Mouse (Mus musculus) cerebellum, adult 8-10 months (tissue): ENCODE measurements around the gene Eif4ebp2.
A peak's percentile ranks its signal among the peaks of the same experiment; 100 is the strongest.
"Not testable (repeated sequence)": the region's sequence is repeated elsewhere in the genome, so short reads cannot be mapped to it uniquely, and the experiment has no call there.

ENCODE experiments used
- DNase-seq: peaks from one replicate; pipeline ENCODE4 v3.0.0; 2022

Eif4ebp2 gene

DNA sequence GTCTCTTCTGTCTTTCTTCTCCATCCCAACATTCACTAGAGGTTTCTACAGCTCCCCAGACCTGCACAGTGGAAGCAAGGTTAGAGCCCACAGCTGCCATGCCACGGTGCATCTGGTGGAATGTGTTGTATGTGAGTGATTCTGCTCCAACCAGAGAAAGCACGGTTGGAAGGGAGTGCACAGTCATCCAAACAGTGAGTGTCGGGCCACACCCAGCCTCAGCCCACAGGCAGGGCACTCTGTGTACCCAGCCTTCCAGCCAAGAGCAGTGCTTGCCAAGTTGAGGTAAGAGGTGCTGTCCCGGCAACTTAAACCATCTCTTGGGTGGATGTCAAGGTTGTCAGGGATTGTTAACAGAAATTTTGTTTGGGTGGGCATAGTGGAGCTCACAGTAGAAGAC, 12.5 kb upstream of the Eif4ebp2 start:
- no peak for DNase-seq

DNA sequence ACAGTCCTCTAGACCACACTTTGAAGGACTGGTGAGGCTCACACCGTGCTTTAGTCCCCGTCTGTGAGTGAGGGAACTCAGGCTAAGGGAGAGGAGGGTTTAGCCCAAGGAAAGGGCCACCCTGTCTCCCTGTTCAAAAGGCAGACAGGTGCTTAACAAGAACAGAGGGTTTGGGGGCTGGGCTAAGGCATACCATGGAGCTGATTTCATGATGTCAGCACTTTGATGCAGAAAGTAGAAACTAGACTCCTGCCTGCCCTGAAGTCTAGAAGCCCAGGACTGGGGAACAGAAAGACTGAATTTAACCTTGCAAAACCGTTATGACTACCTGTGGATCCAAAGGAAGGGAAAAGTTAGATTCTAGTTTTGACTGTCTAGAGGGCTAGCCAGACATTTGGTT, 4.7 kb upstream of the Eif4ebp2 start:
- no peak for DNase-seq

DNA sequence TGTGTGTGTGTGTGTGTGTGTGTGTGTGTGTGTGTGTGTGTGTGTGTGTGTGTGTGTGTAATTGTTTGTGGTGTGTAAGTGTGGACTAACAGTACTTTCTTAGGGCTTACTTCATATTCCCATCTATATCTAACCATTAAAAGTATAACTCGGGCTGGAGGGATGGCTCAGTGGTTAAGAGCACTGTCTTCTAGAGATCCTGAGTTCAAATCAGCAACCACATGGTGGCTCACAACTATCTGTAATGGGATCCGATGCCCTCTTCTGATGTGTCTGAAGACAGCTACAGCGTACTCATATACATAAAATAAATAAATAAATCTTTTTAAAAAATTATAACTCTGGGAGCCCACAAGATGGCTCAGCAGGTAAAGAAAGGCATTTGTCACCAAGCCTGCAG, 710 bp upstream of the Eif4ebp2 start:
- not testable (repeated sequence) for DNase-seq

DNA sequence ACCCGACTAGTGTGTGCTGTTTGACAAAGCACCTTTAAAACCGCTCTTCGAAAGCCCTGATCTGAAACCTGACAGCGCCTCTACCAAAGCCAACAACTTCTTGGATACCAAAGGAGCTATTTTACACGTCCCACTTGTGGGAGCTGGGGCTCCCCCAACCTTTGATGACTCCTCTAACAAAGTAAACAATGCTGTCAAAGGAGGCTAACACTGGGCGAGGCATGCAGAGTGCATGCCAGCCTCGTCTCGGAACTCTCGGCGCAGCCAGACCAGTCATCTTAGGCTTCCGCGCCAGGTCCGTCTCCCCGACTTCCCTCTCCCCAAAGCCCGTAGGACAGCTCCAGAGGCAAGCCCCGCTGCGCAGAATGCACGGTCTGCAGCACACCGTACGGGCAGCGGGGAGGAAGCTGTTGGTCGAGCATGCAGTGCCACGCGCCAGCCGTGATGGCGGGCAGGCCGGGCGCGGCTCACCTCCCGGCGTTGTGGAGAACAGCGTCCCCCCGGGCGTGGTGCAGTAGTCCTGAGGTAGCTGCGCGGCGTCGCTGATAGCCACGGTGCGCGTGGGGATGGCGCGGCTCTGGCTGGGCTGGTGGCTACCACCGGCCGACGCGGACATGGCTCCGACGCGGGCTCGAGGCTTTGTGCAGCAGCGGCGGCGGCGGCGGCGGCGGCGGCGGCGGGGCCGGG, 387 bp downstream of the Eif4ebp2 start:
- DNase-seq: peak; percentile 53

DNA sequence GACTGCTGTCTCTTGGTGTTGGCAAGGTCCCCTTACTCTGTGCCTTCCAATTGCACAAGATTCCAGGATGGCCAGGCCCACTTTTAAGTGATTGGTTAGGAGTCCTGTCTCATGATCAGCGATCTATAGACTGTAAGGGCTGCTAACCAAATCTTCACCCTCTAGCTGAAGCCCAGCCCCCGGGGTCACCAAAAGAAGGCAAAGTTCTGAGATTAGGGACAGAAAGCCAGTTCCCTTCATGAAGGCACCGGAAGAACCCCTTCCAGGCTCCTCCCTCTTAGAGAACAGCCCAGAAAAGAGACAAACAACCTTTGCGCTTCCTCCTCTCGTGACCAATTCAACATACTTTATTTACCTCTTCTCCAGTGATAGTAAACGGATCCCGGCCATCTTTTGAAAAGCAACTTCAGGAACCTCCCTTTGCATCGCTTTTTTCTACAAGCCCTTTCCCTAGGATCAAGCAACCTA, 964 bp downstream of the Eif4ebp2 start:
- no peak for DNase-seq

DNA sequence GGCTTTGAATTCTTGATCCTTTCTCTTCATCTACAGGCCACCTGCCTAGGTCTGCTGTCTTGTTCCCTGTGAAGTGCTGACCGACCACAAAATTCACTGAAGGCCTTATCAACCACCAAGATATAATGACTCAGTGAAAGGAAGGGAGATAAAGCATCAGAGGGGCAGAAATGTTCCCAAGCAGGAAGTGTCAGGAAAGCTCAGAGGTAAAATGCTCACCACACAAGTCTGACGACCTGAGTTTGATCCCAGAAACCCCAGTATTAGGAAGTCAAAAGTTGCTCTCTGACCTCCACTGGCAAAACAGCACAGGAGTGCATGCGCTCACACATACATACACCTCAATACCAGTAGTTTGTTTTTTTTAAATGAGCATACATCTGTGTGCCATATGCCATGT, 3.6 kb downstream of the Eif4ebp2 start:
- DNase-seq: no peak

DNA sequence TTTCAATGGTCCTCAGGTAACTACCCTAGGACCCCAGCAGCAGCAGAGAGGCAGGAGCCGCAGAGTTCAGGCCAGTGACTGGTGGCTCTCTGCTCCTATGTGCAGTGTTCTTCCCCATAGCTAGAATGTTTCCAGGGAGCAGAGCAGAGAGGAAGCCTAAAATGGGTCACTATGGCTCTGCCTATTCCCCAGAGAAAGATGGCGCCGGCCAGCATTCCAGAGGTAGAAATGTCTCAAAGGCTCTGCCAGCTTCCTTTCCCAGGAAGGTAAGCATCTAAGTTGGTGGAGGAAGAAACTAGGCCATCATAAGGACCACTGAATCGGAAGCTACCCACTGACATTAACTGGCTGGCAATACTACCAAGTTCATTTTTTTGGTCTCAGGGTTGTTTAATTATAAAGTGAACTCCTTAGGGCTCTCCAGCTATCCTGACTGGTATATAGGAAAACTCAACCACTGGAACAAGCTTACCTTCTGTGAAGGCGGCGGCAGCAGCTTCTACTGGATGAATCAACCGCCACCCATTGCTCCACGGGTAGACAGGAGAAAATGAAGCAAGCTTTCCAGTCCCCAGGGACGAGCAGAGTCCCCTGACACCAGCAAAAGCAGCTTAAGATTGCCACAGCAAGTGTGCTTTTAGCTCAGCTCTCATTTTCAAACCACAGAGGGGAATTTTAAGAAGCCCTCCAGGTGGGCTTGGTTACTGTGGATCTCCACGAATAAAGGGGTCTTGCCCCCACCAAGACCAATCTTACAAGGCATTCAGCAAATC, 4.7 kb downstream of the Eif4ebp2 start:
- no peak for DNase-seq

DNA sequence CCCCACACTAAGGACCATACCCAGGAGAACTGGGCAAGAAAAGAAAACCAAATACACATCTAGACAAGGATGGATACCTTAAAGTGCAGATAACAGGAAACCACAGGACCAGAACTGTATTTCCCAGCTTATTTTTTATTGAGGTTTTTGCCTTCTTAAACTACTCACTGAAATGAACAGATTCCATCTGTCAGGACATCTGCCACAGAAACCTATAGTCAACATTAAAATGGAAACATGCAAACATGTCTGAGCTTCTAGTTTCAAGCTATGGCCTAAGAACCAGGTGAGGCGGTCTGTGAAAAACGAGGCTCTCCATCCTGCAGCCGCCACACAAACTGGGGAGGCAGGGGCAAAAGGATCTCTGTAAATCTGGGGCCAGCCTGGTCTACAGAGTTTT, 7.4 kb downstream of the Eif4ebp2 start:
- no peak for DNase-seq

DNA sequence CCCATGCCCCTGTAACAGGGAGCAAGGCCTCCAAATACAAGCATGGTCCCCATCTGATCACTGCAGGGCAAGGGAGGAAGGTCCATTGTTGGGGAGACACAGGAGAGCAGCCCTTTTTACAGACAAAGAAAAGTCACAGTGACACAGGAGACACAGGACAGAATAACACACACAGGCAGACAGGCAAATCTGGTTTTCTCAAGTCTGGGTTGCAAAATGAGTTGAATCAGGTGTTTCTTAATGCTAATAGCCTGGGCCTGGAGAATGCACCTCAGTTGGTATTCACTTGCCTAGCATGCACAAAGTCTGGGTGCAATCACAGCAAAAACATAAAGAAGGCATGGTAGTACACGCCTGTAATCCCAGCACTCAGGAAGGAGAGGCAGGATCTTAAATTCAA, 8.6 kb downstream of the Eif4ebp2 start:
- no peak for DNase-seq

DNA sequence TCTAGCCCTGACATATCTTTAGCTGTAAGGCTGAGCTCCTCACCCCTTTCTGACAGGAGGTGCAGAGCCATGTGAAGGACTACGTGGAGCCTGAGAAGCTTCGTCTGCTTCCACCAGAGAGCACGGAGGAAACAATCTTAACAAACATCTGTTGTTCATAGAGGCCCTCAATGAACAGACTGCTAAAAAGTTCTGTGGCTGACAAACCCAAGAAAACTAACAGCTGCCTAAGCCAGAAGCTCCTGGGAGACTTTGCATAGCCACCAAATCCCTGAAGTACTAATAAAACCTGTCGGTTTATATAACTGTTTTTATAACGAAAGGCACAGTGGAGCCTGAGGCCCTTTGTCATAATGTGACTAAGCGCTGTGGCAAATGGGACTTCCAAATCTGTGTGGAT, 9.0 kb downstream of the Eif4ebp2 start:
- DNase-seq: no peak

DNA sequence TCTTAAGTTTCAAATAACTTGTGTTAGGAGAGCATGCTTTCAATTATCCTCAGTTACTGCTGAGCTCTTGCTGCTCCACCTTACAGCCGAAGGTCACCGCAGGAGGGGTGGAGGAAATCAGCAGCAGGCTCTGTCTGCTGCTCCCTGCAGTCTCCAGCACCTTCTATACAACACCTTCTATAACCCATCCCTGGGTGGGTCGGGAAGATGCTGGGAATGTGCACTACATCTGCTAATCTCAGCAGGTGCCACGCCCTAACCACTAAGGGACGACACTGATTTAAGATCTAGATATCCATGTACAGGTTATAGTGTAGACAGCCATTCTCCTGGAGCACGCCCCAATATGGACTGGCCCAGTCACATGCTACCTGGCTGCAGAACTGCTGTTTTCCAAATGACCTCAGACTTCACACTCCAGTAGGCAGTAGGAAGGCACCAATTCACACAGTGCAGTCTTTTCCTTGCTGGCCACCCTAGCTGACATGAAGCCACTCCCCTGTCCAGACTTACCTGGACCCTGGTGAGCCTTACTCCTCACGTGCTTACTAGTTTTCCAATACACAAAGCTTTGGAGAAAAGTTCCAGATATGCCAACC, 12.2 kb downstream of the Eif4ebp2 start:
- no peak for DNase-seq

DNA sequence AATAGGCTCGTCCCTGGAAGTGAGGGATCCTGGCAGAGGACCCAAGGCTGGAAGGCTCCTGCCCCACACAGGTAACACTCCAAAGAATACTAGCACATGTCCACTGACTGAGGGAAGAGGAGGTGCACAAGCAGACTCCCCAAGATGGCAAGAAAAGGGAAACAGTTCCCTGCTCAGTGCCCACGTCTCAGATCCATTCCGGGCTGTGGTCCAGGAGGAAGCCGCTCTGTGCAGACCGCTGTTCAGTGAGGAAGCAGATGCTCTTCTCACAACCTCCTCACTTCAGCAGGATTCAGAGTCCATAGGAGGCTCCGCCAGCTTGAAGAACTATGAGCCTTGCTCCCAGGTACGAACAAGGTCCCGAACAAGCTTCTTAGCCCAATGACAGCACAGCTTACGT, 21.1 kb downstream of the Eif4ebp2 start:
- DNase-seq: no peak

DNA sequence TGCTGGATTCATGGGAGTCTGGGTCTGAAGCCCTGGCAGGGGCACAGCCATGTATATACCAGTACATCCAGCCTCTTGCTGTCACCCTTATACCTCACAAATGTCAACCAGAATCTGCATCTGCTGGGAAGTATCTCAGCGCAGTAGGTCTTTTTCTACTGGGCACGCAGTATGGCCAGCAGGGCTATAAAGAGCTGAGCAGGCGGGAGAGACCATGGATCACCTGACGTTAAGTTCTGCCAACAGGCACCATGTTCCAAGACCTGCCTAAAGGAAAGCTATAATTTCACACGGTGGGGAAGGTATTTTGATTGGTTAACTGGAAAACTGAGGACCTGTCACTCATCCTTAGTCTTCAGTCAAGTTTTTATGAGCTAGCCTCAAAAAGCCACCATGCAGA, 23.4 kb downstream of the Eif4ebp2 start:
- DNase-seq: no peak

DNA sequence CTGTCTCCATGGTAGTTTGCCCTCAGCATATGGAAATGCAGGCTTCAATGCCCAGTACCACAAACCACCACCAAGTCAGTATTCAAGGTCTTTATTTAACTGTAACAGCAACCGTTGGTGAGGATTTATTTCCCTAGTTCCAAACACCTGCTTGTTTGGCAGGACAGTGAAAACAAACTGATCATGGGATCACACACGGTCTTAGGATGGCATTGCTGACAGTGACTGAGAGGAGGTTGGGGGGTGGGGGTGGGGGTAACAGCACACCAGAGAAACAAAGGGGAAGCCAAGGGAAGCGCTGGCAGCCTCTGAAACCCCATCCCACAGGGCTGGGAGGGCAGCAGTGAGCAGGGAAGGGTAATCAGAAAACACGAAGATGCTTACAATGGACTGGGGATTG, 24.0 kb downstream of the Eif4ebp2 start:
- DNase-seq: no peak

DNA sequence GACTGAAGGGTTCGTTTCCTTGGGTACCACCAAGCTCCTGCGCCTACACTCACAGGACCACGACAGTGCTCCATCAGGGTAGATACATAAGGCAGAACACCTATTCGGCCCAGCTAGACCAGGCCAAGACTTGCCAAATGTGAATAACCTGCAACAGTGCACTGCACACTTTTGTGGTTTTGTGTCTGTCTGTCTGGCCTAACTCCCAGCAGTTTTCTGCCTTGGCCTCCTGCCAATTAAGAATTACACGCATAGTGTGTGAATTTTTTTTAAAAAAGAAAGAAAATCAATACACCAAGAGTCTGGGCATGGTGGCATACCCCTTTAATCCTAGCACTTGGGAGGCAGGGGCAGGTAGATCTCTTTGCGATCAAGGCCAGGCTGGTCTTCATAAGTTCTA, 24.5 kb downstream of the Eif4ebp2 start:
- no peak for DNase-seq

DNA sequence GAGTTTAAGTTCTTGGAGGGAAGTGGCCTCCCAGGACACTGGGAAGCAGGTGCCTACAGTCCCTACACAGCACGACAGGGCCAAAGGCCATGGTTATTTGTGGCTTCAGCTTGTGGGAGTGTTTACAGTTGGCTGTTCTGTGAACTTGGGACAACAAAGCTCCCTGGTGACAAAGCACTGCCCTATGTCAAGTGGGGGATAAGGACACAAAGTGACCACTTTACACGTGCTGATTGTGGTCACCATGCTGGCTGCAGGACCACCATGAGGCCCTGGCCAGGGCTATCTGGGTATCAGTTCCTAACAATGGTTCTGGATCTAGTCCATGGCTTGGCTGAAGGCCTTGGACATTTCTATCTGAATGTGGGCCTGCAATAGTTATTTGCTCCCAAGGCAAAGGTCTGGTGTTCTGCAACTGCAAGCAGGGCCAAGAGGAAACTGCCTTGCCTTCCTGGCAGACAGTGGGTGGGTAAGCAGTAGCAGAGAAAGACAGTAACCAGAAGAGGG, 26.2 kb downstream of the Eif4ebp2 start:
- DNase-seq: no peak

DNA sequence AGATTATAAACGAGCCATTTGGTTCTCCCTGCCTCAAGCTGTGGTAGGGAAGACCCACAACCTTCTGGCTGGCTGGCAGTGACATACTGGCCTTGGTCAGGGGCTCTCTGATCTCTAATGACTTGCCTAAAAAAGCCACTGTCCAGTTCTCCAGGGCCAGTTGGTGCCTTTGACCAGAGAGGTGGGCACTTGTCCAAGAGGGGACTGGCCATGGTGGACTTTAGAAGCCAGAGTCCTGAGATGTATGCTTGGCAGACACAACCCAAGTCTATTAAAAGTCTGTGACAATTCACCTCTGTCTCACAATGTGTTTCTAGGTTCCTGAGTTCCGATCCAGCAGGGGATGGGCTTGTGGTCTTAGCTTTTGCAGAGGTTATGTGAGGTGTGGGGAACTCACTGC, 27.4 kb downstream of the Eif4ebp2 start:
- no peak for DNase-seq

DNA sequence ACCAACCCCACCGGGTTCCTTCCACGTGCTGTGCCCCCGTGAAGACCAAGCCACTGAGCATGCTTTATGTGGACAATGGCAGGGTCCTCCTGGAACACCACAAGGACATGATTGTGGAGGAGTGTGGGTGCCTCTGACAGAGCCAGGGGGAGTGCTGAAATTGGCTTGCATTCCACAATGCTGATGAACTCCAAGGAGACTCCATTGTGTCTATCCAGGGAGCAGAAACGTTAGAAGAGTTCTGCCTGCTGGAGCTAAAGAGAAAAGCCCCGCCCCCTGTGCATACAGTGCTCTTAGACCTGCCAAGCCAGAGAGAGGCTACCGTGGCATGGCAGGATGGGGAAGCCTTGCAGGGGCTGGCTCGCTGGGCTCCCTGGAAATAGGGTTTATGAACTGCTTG, 28.0 kb downstream of the Eif4ebp2 start:
- DNase-seq: no peak

DNA sequence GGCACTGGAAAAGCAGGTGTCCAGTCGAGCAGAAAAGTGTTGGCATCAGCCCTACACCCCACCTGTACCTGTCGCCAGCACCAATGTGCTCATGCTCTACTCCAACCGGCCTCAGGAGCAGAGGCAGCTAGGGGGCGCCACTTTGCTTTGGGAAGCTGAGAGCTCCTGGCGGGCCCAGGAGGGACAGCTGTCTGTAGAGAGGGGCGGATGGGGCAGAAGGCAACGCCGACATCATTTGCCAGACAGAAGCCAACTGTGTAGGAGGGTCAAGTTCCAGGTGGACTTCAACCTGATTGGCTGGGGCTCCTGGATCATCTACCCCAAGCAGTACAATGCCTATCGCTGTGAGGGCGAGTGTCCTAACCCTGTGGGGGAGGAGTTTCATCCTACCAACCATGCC, 29.2 kb downstream of the Eif4ebp2 start:
- DNase-seq: no peak

DNA sequence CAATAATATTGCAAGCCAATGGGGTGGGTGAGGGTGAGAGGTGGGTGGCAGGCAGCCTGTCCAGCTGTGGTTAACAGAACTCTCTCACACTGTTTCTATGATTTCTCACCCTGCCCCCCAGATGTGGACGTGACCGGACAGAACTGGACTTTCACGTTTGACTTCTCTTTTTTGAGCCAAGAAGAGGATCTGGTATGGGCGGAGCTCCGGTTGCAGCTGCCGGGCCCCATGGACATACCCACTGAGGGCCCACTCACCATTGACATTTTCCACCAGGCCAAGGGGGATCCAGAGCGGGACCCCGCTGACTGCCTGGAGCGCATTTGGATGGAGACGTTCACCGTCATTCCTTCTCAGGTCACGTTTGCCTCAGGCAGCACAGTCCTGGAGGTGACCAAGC, 29.6 kb downstream of the Eif4ebp2 start:
- no peak for DNase-seq

DNA sequence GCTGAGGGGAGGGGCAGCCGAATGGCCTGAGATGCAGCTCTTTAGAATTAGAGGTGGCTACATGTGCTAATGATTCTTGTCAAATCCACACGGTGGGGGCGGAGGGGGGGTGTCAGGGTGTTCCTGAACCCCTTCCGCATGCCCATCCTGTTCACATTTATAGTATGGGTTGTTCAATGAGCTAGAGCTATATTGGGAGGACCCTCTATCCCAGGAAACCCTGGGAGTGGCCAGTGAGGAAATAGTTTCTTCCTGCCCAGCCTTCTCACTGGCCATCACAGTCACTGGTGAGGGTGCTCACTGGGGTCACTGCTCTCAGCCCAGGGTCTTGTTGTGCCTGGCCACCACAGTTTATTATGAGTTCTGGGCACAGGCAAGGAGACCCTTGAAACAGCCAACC, 32.5 kb downstream of the Eif4ebp2 start:
- DNase-seq: no peak

DNA sequence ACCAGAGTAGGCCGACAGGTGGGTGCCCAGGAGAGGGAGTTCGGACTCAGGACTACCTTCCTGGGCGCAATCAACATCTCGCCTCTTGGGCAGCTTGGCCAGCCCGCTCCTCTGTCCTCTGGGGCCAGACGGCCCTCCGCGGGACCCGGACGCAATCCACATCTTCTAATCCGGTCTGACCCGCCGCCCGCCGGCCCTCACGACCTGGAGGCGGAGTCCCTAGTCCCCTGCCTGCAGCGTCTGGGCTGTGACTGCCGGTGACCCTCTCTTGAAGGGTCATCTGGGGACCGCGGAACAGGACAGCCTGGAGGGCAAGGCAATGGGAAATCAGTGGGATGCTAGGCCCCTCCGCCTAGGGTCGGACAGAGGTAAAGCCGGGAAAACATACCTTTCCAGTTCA, 33.3 kb downstream of the Eif4ebp2 start:
- no peak for DNase-seq

DNA sequence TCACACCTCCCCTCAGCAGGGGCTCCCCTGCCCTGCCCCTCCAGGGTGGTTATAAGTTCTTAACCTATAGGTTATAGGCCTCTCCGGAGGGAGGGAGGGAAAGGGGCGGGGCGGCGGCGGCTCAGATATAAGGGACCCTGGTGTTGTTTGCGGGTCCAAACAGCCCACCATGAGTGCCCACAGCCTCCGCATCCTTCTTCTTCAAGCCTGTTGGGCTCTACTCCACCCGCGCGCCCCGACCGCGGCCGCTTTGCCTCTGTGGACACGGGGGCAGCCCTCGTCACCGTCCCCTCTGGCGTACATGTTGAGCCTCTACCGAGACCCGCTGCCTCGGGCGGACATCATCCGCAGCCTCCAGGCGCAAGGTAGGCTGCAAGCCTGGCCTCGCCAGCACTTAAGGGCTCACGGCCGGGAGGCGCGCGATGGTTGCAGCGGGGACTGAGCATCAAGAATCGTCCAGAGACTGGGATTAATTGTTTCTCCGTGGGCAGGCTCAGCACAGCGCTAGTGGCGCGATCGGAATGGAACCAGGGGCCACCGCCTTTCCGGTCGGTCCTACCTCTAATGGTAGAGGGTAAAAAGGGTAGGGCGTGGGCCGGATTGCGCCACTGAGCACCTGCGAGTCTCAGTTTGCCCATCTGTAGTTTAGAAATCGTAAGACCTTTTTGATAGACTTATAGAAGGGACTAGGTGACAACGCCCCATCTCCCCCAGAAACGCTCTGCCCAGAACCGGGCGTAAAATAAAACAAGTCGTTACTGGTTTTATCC, 34.1 kb downstream of the Eif4ebp2 start:
- no peak for DNase-seq
